Mouse (Mus musculus) forebrain, postnatal 0 days (tissue): ENCODE data around the gene Exosc10. TPM values are rescaled to one million over a fixed set of nuclear protein-coding genes. Genes with fewer than 3 reads are reported as not detected.

Experiments used
- ATAC-seq: fragments of 200-750 bp; cut with Nextera tagmentation; 2 replicates; pipeline ENCODE4 v1.8.0; 2017; ENCODE audit warnings: mild to moderate bottlenecking, moderate library complexity
- DNase-seq: peaks from one replicate; pipeline ENCODE4 v3.0.0-alpha.2; 2015
- H3K27ac ChIP-seq: fragments of 300-500 bp; sonication (generic); 2 replicates; pipeline ENCODE4 v1.5.1; 2014; ENCODE audit warnings: low read depth, mild to moderate bottlenecking, antibody characterized with exemption, low read length, moderate library complexity, mixed read lengths
- H3K27me3 ChIP-seq: fragments of 300-500 bp; sonication (generic); 2 replicates; pipeline ENCODE4 v1.6.1; 2014; ENCODE audit warnings: mild to moderate bottlenecking, low read length, mixed read lengths; ENCODE audit not compliant: insufficient read depth
- H3K36me3 ChIP-seq: fragments of 300-500 bp; sonication (generic); 2 replicates; pipeline ENCODE4 v1.6.1; 2014; ENCODE audit warnings: mild to moderate bottlenecking, moderate library complexity; ENCODE audit not compliant: insufficient read depth
- H3K4me1 ChIP-seq: fragments of 300-500 bp; sonication (generic); 2 replicates; pipeline ENCODE4 v1.6.1; 2014; ENCODE audit warnings: antibody characterized with exemption; ENCODE audit not compliant: insufficient read depth
- H3K4me2 ChIP-seq: fragments of 300-500 bp; sonication (generic); 2 replicates; pipeline ENCODE4 v1.6.1; 2014; ENCODE audit warnings: low read depth, mild to moderate bottlenecking, moderate library complexity
- H3K4me3 ChIP-seq: fragments of 300-500 bp; sonication (generic); 2 replicates; pipeline ENCODE4 v1.5.1; 2014; ENCODE audit warnings: low read depth, low read length, mixed read lengths
- H3K9ac ChIP-seq: fragments of 300-500 bp; sonication (generic); 2 replicates; pipeline ENCODE4 v1.6.1; 2014; ENCODE audit warnings: mild to moderate bottlenecking
- H3K9me3 ChIP-seq: fragments of 300-500 bp; sonication (generic); 2 replicates; pipeline ENCODE4 v1.6.1; 2016; ENCODE audit warnings: low read length
- CTCF ChIP-seq: sonication (generic); IDR thresholded peaks from 2 replicates; pipeline ENCODE4 v1.5.1; 2016; ENCODE audit warnings: antibody characterized with exemption, control low read depth, low read depth
- WGBS: fragments of 180-500 bp; shearing (Covaris S2); extraction: QIAGEN DNeasy Blood & Tissue Kit; methylation state at CpG from one replicate; pipeline ENCODE4 v1.1.7; 2014; 5-methylcytosine and 5-hydroxymethylcytosine counted together
- polyA plus RNA-seq: library from polyadenylated mRNA; unstranded; fragments of >200 nt; fragmentation: Nextera tagmentation; extraction: Ambion mirVana; gene quantifications from 2 replicates; pipeline ENCODE4 v1.2.1, GENCODE M21; 2015
- total RNA-seq: library from RNA; depleted of rRNA; stranded (reverse); fragments of >200 nt; gene quantifications from 2 replicates; pipeline ENCODE4 v1.2.3, GENCODE M21; 2014; rRNA removed

Exosc10 gene
- total RNA-seq (70.4 and 80.0 TPM in 2 replicates), polyA plus RNA-seq (75.3 and 76.8 TPM in 2 replicates)

DNA sequence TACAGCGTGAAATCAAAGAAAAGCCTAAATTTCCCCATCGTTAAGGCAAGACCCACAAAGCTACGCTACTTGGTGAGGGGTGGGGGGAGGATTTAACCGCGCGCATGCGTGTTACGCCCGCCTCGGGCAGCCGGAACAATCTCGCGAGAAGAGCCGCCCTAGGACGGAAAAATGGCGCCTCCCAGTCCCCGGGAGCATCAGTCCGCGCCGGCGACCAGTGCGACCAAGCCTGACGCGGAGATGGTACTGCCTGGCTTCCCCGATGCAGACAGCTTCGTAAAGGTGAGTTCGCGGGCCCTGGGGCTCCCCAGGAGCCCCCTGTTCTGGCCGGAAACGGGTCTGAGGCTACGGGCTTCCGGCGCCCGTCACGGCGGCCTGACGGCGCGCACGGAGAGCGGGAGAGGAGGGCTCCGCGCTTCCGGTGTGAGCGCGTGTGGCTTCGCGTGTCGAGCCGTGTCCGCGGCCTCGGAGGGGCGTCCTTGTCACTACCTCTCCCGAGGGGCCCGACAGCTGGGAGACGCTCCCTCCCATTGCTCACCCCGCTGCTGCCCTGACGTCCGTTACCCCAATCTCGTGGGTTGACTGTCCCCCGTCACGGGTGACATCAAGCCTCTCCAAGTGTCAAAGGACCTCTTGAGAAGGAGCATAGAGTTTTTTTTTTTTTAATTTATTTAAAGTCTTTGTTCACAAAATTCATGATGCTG lies at the start of gene Exosc10:
Exosc10 (plus strand) TSS at position 133 of the 704 bp plus-strand sequence.
- Histone ChIP-seq H3K9ac (peak within 1 kb of the TSS; percentile 92), H3K27ac (peak within 1 kb of the TSS; percentile 96), H3K4me2 (peak within 1 kb of the TSS; percentile 63), H3K4me3 (peak within 1 kb of the TSS; percentile 90), H3K36me3 (peaks cover 67% of the 10 kb centered on the region), H3K27me3 (no peaks in the 10 kb centered on the region), H3K4me1 (0 out of 2 replicates have a peak, but pooled peaks cover 10% of the 10 kb centered on the region), H3K9me3 (no peaks in the 10 kb centered on the region)
- ATAC-seq, result peak; percentile 98
- DNase-seq, result peak; percentile 96
- TF ChIP-seq CTCF, result no peak
- under 1% methylated on average over 60 of the region's 63 CpGs for WGBS

DNA sequence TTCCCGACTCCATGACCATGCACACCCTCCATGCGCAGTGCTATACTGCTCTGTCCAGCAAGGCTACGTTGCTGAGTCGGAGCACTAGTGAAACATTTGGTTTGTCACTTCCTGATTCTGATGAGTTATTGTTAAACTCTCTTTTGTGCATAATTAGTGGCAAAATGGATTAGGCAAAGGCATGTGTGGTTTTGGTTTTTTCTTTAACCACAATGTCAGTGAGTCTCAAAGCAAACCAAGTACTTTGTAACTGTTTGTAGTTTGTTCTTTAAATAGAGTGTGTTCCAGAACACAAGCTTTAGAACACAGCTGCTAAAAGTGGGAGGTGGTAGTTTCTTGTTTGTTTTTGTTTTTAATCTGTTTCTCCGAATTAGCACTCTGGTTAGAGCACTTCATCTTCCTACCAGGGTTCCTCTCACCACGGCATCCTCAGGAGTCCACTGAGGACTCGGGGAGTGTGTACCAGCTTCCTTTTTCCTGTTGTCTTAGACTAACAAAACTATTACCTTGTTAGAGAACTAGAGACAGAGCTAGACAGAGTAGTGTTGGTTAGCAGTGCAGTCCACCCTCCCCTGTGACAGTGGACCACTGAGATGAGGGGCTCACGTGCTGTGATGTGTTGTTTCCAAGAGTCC lies 48.7 kb upstream of the Exosc10 start:
- Histone ChIP-seq H3K4me2 (no peak overlapping the region), H3K9me3 (no peaks in the 10 kb centered on the region), H3K27me3 (no peaks in the 10 kb centered on the region), H3K36me3 (peaks cover 40% of the 10 kb centered on the region), H3K4me3 (no peak overlapping the region), H3K27ac (no peak overlapping the region), H3K4me1 (0 out of 2 replicates have a peak, but pooled peaks cover 2% of the 10 kb centered on the region), H3K9ac (no peak overlapping the region)
- ATAC-seq (no peak), DNase-seq (no peak)
- 86% methylated on average over 8 of the region's 8 CpGs for WGBS
- TF ChIP-seq CTCF, result no peak

DNA sequence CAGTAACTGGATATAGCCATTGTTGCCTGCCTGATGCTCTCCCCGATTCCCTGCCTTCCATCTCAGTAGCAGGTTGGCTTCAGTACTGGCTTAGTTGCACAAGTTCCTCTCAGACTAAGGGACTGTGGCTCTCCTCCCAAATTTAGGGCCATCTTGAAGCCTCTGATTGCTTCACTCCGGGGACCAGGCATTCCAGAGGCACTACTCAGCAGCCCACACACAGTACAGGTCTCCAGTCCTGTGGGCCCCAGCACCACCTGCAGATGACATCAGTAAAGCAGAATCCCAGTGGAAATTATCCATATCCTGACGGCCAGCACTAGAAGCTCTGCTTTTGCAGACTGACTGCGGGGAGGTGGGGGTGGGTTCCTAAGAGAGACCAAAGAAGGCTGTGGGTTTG lies 47.5 kb upstream of the Exosc10 start:
- Histone ChIP-seq H3K27ac (no peak overlapping the region), H3K4me2 (no peak overlapping the region), H3K27me3 (no peaks in the 10 kb centered on the region), H3K9me3 (no peaks in the 10 kb centered on the region), H3K4me3 (no peak overlapping the region), H3K9ac (no peak overlapping the region), H3K4me1 (no peaks in the 10 kb centered on the region), H3K36me3 (peaks cover 50% of the 10 kb centered on the region)
- no peak for ATAC-seq
- 86% methylated on average over 4 of the region's 4 CpGs for WGBS
- no peak for TF ChIP-seq CTCF
- no peak for DNase-seq

DNA sequence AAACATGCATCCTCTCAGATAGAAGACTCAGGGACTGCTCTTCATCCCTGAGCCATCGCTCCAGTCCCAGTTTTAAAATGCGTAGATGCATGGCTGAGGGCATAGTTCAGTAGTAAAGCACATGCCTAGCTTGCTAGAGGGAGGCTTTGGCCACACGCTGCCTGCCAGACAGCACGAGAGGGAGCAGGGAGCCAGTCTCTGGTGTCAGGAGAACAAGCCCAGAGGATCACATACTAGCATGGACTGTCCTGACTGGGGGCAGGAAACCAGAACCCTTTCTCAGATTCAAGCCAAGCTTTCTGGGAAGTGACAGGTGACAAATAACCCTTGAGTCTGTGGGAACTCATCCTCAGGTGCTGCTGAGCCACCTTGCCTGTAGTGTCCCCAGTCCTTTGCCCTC lies 46.9 kb upstream of the Exosc10 start:
- TF ChIP-seq CTCF, result no peak
- Histone ChIP-seq H3K27ac (no peak overlapping the region), H3K9me3 (no peaks in the 10 kb centered on the region), H3K4me2 (no peak overlapping the region), H3K4me3 (no peak overlapping the region), H3K4me1 (no peaks in the 10 kb centered on the region), H3K9ac (no peak overlapping the region), H3K36me3 (peaks cover 48% of the 10 kb centered on the region), H3K27me3 (no peaks in the 10 kb centered on the region)
- no peak for DNase-seq
- 95% methylated on average over 4 of the region's 4 CpGs for WGBS
- no peak for ATAC-seq

DNA sequence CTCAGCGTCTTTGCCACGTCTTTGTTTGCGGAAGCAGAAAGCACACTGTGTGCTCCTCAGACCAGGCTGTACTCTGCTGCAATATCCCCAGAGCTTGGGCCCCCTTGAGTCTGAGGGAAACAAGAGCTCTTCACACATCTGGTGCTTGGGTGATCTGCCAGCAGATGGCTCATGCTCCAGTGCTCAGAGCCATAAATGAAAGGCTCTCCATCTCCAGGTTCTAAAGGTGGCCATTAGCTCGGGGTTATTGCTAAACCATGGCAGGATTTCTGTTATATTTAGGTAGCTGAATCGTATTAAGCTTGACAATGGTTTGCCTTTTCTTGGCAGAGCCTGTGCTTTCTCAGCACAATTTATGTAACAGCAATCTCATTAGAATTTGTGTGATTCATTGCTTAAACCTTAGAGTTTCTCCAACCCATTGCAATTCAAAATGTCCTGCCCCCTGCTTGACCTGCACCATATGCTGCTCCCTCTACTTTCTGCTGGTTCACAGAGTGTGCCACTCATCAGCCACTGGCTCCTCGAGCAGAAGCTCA lies 45.1 kb upstream of the Exosc10 start:
- Histone ChIP-seq H3K4me2 (no peak overlapping the region), H3K9me3 (no peaks in the 10 kb centered on the region), H3K4me1 (no peaks in the 10 kb centered on the region), H3K27me3 (no peaks in the 10 kb centered on the region), H3K4me3 (no peak overlapping the region), H3K27ac (peak overlapping the region; percentile 21; the same call in 1 of the 2 replicates), H3K9ac (no peak overlapping the region), H3K36me3 (peaks cover 56% of the 10 kb centered on the region)
- 56% methylated on average over 6 of the region's 6 CpGs for WGBS
- no peak for TF ChIP-seq CTCF
- no peak for DNase-seq
- no peak for ATAC-seq

DNA sequence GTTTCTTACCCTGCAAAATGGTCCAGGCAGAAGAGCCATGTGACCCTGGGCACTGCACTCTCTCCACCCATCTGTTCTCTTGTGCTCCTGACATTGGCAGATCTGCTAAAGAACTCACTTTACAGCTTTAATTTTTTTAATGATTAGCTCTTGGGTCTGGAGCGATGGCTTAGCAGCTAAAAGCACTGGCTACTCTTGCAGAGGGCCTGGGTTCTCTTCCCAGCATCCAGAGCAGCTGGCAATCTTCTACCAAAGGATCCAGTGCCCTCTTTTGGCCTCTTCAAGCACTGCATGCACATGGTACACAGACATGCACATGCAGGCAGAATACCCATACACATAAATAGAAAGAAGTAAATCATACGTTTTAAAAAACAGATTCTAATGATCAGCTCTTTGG lies 42.9 kb upstream of the Exosc10 start:
- Histone ChIP-seq H3K36me3 (peaks cover 57% of the 10 kb centered on the region), H3K4me1 (no peaks in the 10 kb centered on the region), H3K9me3 (no peaks in the 10 kb centered on the region), H3K27me3 (no peaks in the 10 kb centered on the region), H3K4me2 (no peak overlapping the region), H3K27ac (no peak overlapping the region), H3K9ac (no peak overlapping the region), H3K4me3 (no peak overlapping the region)
- no peak for ATAC-seq
- TF ChIP-seq CTCF, result peak; percentile 32; the same call in 1 of the 2 replicates
- WGBS, result 93% methylated on average over 2 of the region's 2 CpGs
- DNase-seq, result no peak

DNA sequence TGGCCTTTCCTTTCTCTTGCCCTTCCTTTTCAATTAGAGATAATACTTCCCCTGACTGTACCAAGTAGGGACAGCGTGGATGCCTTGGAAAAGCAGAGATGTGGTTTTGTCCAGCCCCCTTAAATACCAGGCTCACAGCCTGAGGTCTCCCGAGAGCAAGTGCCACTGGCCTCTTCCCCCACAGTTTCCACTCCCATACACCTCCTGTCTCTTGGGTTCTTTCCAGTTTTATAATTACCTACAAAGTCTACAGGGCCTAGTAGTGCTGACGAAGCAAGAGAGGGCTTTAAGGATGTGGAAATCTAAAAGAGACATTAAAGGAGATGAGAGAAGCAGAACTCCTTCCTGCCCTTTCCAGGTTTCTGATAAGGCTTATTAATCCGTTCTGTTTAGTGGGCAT lies 40.4 kb upstream of the Exosc10 start:
- no peaks in the 10 kb centered on the region for H3K9me3 ChIP-seq
- DNase-seq (no peak), ATAC-seq (no peak)
- H3K4me1 ChIP-seq, result no peaks in the 10 kb centered on the region
- TF ChIP-seq CTCF, result no peak
- H3K9ac ChIP-seq, result no peak overlapping the region
- H3K4me3 ChIP-seq, result no peak overlapping the region
- 0 out of 2 replicates have a peak overlapping the region, but pooled peaks have one; percentile 43 for H3K27ac ChIP-seq
- H3K36me3 ChIP-seq, result peaks cover 67% of the 10 kb centered on the region
- no peaks in the 10 kb centered on the region for H3K27me3 ChIP-seq
- WGBS, result 34% methylated on average over 4 of the region's 4 CpGs
- no peak overlapping the region for H3K4me2 ChIP-seq
